Mouse (Mus musculus) kidney, embryonic 16.5 days (tissue): ENCODE measurements around the gene Pycr2. TPM values are rescaled to one million over a fixed set of nuclear protein-coding genes. Genes with fewer than 3 reads are reported as not detected.
A peak's percentile ranks its signal among the peaks of the same experiment; 100 is the strongest.
"Not testable (repeated sequence)": the region's sequence is repeated elsewhere in the genome, so short reads cannot be mapped to it uniquely, and the experiment has no call there.

Experiments used
- ATAC-seq: fragments of 200-750 bp; cut with Nextera tagmentation; 2 replicates; pipeline ENCODE4 v1.8.0; 2017; ENCODE audit warnings: moderate TSS enrichment; ENCODE audit not compliant: low FRiP score, low TSS enrichment
- H3K27ac ChIP-seq: fragments of 300-500 bp; sonication (generic); 2 replicates; pipeline ENCODE4 v1.5.1; 2014; ENCODE audit warnings: low read length
- H3K27me3 ChIP-seq: fragments of 300-500 bp; sonication (generic); 2 replicates; pipeline ENCODE4 v1.6.1; 2014; ENCODE audit warnings: low read length, control low read depth, mixed read lengths; ENCODE audit not compliant: insufficient read depth
- H3K36me3 ChIP-seq: fragments of 300-500 bp; sonication (generic); 2 replicates; pipeline ENCODE4 v1.6.1; 2014; ENCODE audit warnings: low read length, control low read depth, mixed read lengths; ENCODE audit not compliant: insufficient read depth
- H3K4me1 ChIP-seq: fragments of 300-500 bp; sonication (generic); 2 replicates; pipeline ENCODE4 v1.6.1; 2014; ENCODE audit warnings: low read length, control low read depth, mixed read lengths; ENCODE audit not compliant: insufficient read depth
- H3K4me2 ChIP-seq: fragments of 300-500 bp; sonication (generic); replicated peaks from 2 replicates; pipeline ENCODE4 v1.6.1; 2014; ENCODE audit warnings: low read depth, low read length
- H3K4me3 ChIP-seq: fragments of 300-500 bp; sonication (generic); 2 replicates; pipeline ENCODE4 v1.5.1; 2014; ENCODE audit warnings: mild to moderate bottlenecking, low read length
- H3K9ac ChIP-seq: fragments of 300-500 bp; sonication (generic); replicated peaks from 2 replicates; pipeline ENCODE4 v1.6.1; 2014; ENCODE audit warnings: low read length
- H3K9me3 ChIP-seq: fragments of 300-500 bp; sonication (generic); 2 replicates; pipeline ENCODE4 v1.6.1; 2016; ENCODE audit warnings: low read length, control low read depth
- WGBS: fragments of 180-500 bp; shearing (Covaris S2); extraction: QIAGEN DNeasy Blood & Tissue Kit; methylation state at CpG from one replicate; pipeline ENCODE4 v1.1.7; 2014; 5-methylcytosine and 5-hydroxymethylcytosine counted together
- polyA plus RNA-seq: library from polyadenylated mRNA; unstranded; fragments of >200 nt; fragmentation: Nextera tagmentation; extraction: Ambion mirVana; gene quantifications from 2 replicates; pipeline ENCODE4 v1.2.1, GENCODE M21; 2015

The Pycr2 gene
- polyA plus RNA-seq, 1 experiment from 2014 or later, result 111 TPM

DNA sequence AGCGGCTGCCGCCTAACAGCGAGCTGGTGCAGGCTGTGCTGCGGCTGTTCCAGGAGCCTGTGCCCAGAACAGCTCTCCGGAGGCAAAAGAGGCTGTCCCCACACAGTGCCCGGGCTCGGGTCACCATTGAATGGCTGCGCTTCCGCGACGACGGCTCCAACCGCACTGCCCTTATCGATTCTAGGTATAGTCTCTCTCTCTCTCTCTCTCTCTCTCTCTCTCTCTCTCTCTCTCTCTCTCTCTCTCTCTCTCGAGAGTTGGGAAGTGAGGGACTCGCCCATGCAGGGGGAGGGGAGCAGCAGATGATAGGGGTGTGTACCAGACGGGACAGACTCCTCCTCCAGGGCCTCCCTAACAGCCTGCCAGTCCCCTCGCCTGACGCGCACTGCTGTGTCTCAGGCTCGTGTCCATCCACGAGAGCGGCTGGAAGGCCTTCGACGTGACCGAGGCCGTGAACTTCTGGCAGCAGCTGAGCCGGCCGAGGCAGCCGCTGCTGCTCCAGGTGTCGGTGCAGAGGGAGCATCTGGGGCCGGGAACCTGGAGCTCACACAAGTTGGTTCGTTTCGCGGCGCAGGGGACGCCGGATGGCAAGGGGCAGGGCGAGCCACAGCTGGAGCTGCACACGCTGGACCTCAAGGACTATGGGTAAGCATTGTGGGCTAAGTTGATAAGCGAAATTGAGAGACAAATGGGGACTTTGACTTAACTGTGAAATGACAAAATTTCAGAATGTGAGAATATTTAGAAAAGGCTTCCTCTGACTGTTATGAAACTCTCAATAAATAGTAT is 32.7 kb downstream of the Pycr2 start:
- peak overlapping the region; percentile 41; the same call in 1 of the 2 replicates for H3K9ac ChIP-seq
- not testable (repeated sequence) for H3K4me1 ChIP-seq, H3K27ac ChIP-seq, H3K36me3 ChIP-seq, H3K9me3 ChIP-seq
- peaks cover 47% of the 10 kb centered on the region for H3K27me3 ChIP-seq
- peak; percentile 81 for ATAC-seq
- WGBS, result 3% methylated on average over 38 of the region's 41 CpGs
- peak overlapping the region; percentile 41 for H3K4me3 ChIP-seq
- H3K4me2 ChIP-seq, result peak overlapping the region; percentile 54

DNA sequence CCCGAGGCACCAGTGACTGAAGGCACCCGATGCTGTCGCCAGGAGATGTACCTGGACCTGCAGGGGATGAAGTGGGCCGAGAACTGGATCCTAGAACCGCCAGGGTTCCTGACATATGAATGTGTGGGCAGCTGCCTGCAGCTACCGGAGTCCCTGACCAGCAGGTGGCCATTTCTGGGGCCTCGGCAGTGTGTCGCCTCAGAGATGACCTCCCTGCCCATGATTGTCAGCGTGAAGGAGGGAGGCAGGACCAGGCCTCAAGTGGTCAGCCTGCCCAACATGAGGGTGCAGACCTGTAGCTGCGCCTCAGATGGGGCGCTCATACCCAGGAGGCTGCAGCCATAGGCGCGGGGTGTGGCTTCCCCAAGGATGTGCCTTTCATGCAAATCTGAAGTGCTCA is 33.5 kb downstream of the Pycr2 start:
- not testable (repeated sequence) for H3K9ac ChIP-seq, H3K9me3 ChIP-seq, H3K4me3 ChIP-seq, H3K27ac ChIP-seq, H3K36me3 ChIP-seq, H3K4me1 ChIP-seq, H3K4me2 ChIP-seq, ATAC-seq
- peaks cover 47% of the 10 kb centered on the region for H3K27me3 ChIP-seq
- WGBS, result 37% methylated on average over 13 of the region's 13 CpGs

GRCm38 (mm10) chr1:180938781-180939180 is 34.7 kb downstream of the Pycr2 start:
- ATAC-seq, H3K36me3 ChIP-seq, H3K9me3 ChIP-seq, H3K9ac ChIP-seq, H3K27ac ChIP-seq, H3K4me3 ChIP-seq, H3K4me2 ChIP-seq: not testable (repeated sequence)
- 74% methylated on average over 2 of the region's 2 CpGs for WGBS
- H3K27me3 ChIP-seq, result peaks cover 38% of the 10 kb centered on the region
- H3K4me1 ChIP-seq, result peaks cover 12% of the 10 kb centered on the region

DNA sequence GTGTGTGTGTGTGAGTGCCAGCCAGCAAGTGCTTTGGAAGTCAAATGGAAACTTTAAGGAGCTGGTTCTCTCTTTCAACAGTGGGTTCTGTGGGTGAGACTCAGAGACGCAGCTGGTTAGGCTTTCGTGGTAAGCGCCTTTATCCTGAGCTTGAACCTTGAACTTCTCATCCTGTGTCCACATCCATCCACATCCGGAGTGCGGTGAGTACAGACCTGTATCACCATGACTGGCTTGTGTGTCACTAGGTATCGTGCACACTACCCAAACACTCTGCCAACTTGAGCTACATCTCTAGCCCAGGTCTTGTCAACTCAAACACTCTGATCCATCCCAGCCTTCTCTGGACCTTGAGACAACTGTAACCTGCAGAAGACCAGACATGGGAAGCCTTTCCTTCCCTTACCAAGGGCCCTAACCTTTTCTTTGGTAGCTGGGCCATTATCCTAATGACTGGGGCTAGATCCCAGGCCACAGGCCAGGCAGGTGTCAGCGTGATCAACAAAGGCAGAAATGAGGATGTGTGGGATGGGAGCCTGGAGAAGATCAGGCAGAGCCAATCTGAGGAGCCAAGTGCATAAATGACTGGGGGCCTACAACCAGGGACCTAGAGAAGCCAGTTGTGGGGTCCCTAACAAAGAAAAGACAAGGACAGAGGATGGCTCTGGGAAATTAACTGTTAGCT is 36.8 kb downstream of the Pycr2 start:
- Histone ChIP-seq H3K27me3 (peaks cover 16% of the 10 kb centered on the region), H3K9me3 (no peaks in the 10 kb centered on the region), H3K4me2 (peak overlapping the region; percentile 94), H3K4me3 (peak overlapping the region; percentile 92), H3K27ac (no peak overlapping the region), H3K9ac (peak overlapping the region; percentile 88), H3K36me3 (no peaks in the 10 kb centered on the region), H3K4me1 (peaks cover 29% of the 10 kb centered on the region)
- no peak for ATAC-seq
- 84% methylated on average over 7 of the region's 7 CpGs for WGBS

DNA sequence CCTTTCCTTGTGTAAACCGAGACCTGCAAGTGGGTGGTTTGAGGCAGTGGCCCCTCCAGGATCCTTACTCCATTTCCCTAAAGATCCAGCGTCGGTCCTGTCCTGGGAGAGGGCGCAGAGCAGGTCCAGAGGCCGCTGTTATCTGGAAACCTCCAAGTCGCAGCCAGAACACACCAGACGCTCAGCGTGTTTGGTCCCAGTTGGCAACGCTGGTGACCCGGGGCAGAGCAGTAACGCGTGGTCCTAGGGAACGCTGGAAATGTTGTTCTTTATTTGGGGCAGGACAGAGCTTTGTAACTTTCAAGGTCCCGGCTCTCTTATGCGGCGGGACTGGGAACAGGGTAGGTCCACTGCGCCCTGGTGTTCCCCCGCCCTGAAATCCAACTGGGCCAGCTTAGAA is 37.6 kb downstream of the Pycr2 start:
- WGBS, result 4% methylated on average over 18 of the region's 18 CpGs
- H3K4me1 ChIP-seq, result peaks cover 37% of the 10 kb centered on the region
- peak; percentile 5; the same call in 1 of the 2 replicates for ATAC-seq

DNA sequence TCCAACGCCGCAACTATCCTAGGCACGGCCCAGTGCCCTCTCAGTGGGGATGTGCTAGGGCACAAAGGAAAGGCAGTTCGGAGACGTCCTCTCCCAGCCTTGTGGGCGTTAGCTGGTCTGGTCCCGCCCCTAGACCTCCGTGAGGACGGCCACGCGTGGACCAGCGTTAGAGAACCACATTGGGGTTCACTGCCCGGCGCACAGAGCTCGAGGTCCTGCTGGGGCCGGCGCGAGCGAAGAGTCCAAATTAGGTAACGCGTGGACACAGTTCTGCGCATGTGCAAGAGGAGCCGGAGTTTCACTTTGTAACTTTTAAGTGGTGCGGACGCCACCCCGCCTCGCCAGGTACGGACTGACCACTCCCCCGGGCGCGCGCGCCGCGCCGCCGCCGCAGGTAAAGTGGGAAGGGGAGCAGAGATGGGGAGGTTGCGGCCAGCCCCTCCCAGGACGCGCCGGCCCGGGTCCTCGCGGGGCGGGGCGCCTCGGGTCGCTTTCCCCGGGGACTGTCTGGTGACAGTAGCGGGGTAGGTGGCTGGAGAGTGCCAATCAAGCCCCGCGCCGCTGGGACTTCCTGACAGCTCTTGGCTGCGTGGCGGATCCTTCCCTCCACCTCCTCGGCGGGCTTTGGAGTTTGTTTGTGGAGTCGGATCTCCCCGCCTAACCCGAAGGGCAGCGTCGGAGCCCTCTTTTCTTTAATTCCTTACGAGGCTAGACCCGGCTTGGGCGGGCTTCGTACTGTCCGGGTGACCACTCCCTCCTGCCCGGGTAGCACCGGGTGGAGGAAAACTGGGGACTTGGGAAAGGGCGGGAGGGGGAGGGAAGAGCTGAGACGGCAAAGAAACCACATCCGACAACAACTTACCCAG is 38.3 kb downstream of the Pycr2 start, which contains the start of gene Tmem63a:
TSS of gene Tmem63a (plus strand) at position 179 of the 866 bp plus-strand sequence.
- WGBS, result under 1% methylated on average over 61 of the region's 73 CpGs
- Histone ChIP-seq H3K9ac (peak within 1 kb of the TSS; percentile 88), H3K36me3 (no peaks in the 10 kb centered on the region), H3K4me2 (peak within 1 kb of the TSS; percentile 94), H3K27me3 (peaks cover 9% of the 10 kb centered on the region), H3K27ac (peak within 1 kb of the TSS; percentile 11), H3K9me3 (no peaks in the 10 kb centered on the region), H3K4me1 (peaks cover 37% of the 10 kb centered on the region), H3K4me3 (peak within 1 kb of the TSS; percentile 92)
- ATAC-seq, result peak; percentile 71

More for the DNA sequence above, 37.6 kb downstream of the Pycr2 start:
- peaks cover 10% of the 10 kb centered on the region for H3K27me3 ChIP-seq
- peak overlapping the region; percentile 88 for H3K9ac ChIP-seq
- peak overlapping the region; percentile 94 for H3K4me2 ChIP-seq
- no peaks in the 10 kb centered on the region for H3K9me3 ChIP-seq
- peak overlapping the region; percentile 92 for H3K4me3 ChIP-seq
- 0 out of 2 replicates have a peak overlapping the region, but pooled peaks have one; percentile 11 for H3K27ac ChIP-seq
- no peaks in the 10 kb centered on the region for H3K36me3 ChIP-seq

DNA sequence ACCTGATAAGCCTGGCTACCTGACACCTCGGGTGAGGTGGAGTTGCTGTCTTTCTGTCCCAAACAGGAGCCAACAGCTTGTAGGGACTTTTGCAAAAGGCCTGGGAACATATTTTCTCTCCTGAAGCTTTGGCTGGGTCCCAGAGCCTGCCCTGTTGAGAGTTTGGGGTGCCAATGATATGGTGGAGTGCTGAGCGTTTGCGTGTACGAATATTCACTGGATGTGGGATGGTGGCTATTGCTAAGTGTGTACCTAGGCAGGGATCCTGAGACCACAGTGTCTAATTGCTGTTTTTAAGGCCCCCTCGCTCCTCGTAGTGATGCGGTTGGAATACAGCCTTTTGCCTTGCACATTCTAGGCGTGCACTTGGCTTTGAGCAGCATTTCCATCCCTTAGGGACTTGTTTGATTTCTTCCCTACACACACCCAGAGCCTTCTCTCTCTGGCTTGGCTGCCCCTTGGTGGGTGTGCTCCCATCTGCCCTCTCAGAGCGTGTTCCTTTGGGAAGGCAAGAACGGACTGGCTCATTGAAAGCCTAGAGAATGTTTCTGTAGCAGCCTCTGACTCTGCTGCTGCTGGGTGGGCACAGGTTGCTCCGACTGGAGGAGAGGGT is 39.0 kb downstream of the Pycr2 start:
- peaks cover 37% of the 10 kb centered on the region for H3K4me1 ChIP-seq
- no peak for ATAC-seq
- H3K4me2 ChIP-seq, result peak overlapping the region; percentile 94
- H3K27me3 ChIP-seq, result peaks cover 4% of the 10 kb centered on the region
- no peaks in the 10 kb centered on the region for H3K36me3 ChIP-seq
- H3K9me3 ChIP-seq, result no peaks in the 10 kb centered on the region
- H3K9ac ChIP-seq, result peak overlapping the region; percentile 88
- H3K27ac ChIP-seq, result peak overlapping the region; percentile 11
- peak overlapping the region; percentile 92 for H3K4me3 ChIP-seq
- 44% methylated on average over 11 of the region's 11 CpGs for WGBS

GRCm38 (mm10) chr1:180943896-180944295 is 39.8 kb downstream of the Pycr2 start:
- WGBS, result 80% methylated on average over 1 of the region's 1 CpGs
- H3K4me1 ChIP-seq, result peaks cover 37% of the 10 kb centered on the region
- no peak overlapping the region for H3K4me3 ChIP-seq
- H3K36me3 ChIP-seq, result no peaks in the 10 kb centered on the region; the same call in 1 of the 2 replicates
- H3K9ac ChIP-seq, result no peak overlapping the region
- no peaks in the 10 kb centered on the region for H3K9me3 ChIP-seq
- H3K27ac ChIP-seq, result no peak overlapping the region
- H3K27me3 ChIP-seq, result peaks cover 4% of the 10 kb centered on the region
- no peak for ATAC-seq
- no peak overlapping the region for H3K4me2 ChIP-seq

- H3K9me3 ChIP-seq, result no peaks in the 10 kb centered on the region
- peaks cover 37% of the 10 kb centered on the region for H3K4me1 ChIP-seq
- no peak overlapping the region for H3K9ac ChIP-seq
- H3K36me3 ChIP-seq, result no peaks in the 10 kb centered on the region; the same call in 1 of the 2 replicates
- H3K27ac ChIP-seq, result peak overlapping the region; percentile 84; the same call in 1 of the 2 replicates
- H3K27me3 ChIP-seq, result peaks cover 4% of the 10 kb centered on the region
- H3K4me3 ChIP-seq, result no peak overlapping the region
- no peak overlapping the region for H3K4me2 ChIP-seq
- no peak for ATAC-seq
- WGBS, result 83% methylated on average over 4 of the region's 4 CpGs
Measured at GRCm38 (mm10) chr1:180944553-180944952, 40.5 kb downstream of the Pycr2 start.
